Mouse (Mus musculus) brain, embryonic 14.5 days (tissue): ENCODE data around the gene Exoc4.

Experiments
- CTCF ChIP-seq: fragments of 200-500 bp; IDR thresholded peaks from 2 replicates; pipeline ENCODE4 v1.5.1; 2012; ENCODE audit warnings: inconsistent platforms, mild to moderate bottlenecking, moderate library complexity, borderline replicate concordance; ENCODE audit not compliant: insufficient read depth, insufficient read length; ENCODE audit errors: extremely low read depth
- POLR2A ChIP-seq: fragments of 200-500 bp; IDR thresholded peaks from 2 replicates; pipeline ENCODE4 v1.6.1; 2012; ENCODE audit warnings: mild to moderate bottlenecking, inconsistent platforms, borderline replicate concordance; ENCODE audit not compliant: poor library complexity, insufficient read depth, insufficient read length, severe bottlenecking; ENCODE audit errors: extremely low read depth

DNA sequence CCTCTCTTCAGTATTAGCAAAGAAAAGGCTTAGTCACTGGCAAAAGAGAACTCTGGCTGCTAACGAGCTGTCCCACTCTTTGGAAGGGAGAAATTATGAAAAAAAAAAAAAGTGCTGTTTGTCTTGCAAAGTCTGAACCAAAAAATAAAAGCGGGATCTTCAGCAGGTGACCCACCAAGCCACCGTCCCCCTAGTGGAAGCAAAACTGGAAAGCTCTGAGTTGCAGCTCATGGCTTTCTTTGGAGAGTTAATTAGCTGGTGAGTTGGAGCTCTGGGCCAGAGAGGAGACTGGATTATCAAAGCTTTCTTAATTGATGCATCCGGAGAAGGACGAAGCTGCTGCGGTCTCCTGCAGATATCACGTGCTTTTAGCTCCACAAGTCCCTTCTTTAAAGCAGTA, 750.6 kb downstream of the Exoc4 start:
- peak; percentile 36; the same call in 1 of the 2 replicates for TF ChIP-seq CTCF
- no peak for TF ChIP-seq POLR2A
